11 mouse cellular contexts compared by ENCODE assay signal in genomic region chr1:105925617-105926370, GRCm38 (mm10).
DNase-seq lines count a peak whose midpoint lies in the region; ATAC-seq and TF ChIP-seq lines count a peak whose summit lies in the region.
"Had no signal": no experiment of that assay in that cellular context is flagged by ENCODE, and none has a peak within 500 bp of the region (broad histone marks: within the 10 kb centered on the region; RNA-seq: fewer than 3 reads in every experiment).

No protein-coding gene starts in this region.

- no peaks in the 10 kb centered on the region for H3K79me2 ChIP-seq in macrophage (ENCODE audit: inconsistent target)

- no peak overlapping the region for H3K4me2 ChIP-seq in stomach, postnatal 0 days (replicated peaks; ENCODE audit: low read depth)

- peaks cover 6% of the 10 kb centered on the region; the same call in 1 of the 2 replicates for H3K4me1 ChIP-seq in brown adipose tissue, adult 24 weeks (ENCODE audit: control insufficient read depth, insufficient read depth, insufficient read length, low read length)
- no peaks in the 10 kb centered on the region for H3K4me1 ChIP-seq in stomach, postnatal 0 days (replicated peaks; ENCODE audit: control insufficient read depth, insufficient read depth)
- H3K4me1 ChIP-seq: forebrain, embryonic 10.5 days; hindbrain, embryonic 10.5 days had no signal

- no peaks in the 10 kb centered on the region for H3K36me3 ChIP-seq in macrophage (ENCODE audit: inconsistent target)
- H3K36me3 ChIP-seq in stomach, postnatal 0 days (ENCODE audit: control insufficient read depth, insufficient read depth, low read length) = no peaks in the 10 kb centered on the region
- H3K36me3 ChIP-seq: forebrain, embryonic 10.5 days; hindbrain, embryonic 10.5 days had no signal

- no peaks in the 10 kb centered on the region for H3K9me3 ChIP-seq in stomach, postnatal 0 days (ENCODE audit: control insufficient read depth, low read length)
- H3K9me3 ChIP-seq: forebrain, embryonic 10.5 days; hindbrain, embryonic 10.5 days had no signal

- peak; percentile 63 to 91 for DNase-seq in adrenal gland, adult (ENCODE audit: inconsistent age in 2 of 2, low spot score in 1 of 2)
- no peak for DNase-seq in adrenal gland, postnatal 4 days (ENCODE audit: low spot score in 2 of 2)
- DNase-seq in kidney, postnatal 36 days = peak; percentile 11 to 19
- DNase-seq in kidney, postnatal 4 days = no peak
- DNase-seq in B cell, adult 2 months = no peak
- DNase-seq in stomach, postnatal 0 days (ENCODE audit: low spot score) = no peak
- DNase-seq: gastrocnemius, postnatal 14 days had no signal

- no peak for TF ChIP-seq CTCF in stomach, postnatal 0 days (IDR thresholded peaks at IDR 0.05; ENCODE audit: low read depth)

- no peak overlapping the region for H3K4me3 ChIP-seq in brown adipose tissue, adult 24 weeks (ENCODE audit: insufficient read depth, low read depth, low read length)
- no peak overlapping the region for H3K4me3 ChIP-seq in macrophage (ENCODE audit: inconsistent target)
- no peak overlapping the region for H3K4me3 ChIP-seq in stomach, postnatal 0 days (ENCODE audit: low read depth, low read length)
- H3K4me3 ChIP-seq: forebrain, embryonic 10.5 days; hindbrain, embryonic 10.5 days had no signal

- H3K27ac ChIP-seq in brown adipose tissue, adult 24 weeks (replicated peaks; ENCODE audit: low read depth, low read length) = peak overlapping the region; percentile 76
- H3K27ac ChIP-seq in macrophage = peak overlapping the region; percentile 66
- no peak overlapping the region for H3K27ac ChIP-seq in stomach, postnatal 0 days (replicated peaks)
- H3K27ac ChIP-seq: forebrain, embryonic 10.5 days; hindbrain, embryonic 10.5 days had no signal

- 77% methylated on average over 3 of the region's 3 CpGs for WGBS in macrophage (ENCODE audit: missing documents)
- WGBS in stomach, postnatal 0 days = 49% methylated on average over 3 of the region's 3 CpGs

- no peak overlapping the region for H3K9ac ChIP-seq in stomach, postnatal 0 days (ENCODE audit: low read length)

- H3K27me3 ChIP-seq in stomach, postnatal 0 days (ENCODE audit: control insufficient read depth, insufficient read depth, low read length) = no peaks in the 10 kb centered on the region

- no peak for ATAC-seq in stomach, postnatal 0 days (ENCODE audit: low FRiP score, low TSS enrichment)

- TF ChIP-seq EP300 in stomach, postnatal 0 days (optimal IDR thresholded peaks at IDR 0.05) = no peak

Comparison
In these comparisons a context has a peak if more than half of its experiments do, and no peak if none do; other contexts are left out.
1. DNase-seq: peak in adrenal gland, adult (2 of 2) and kidney, postnatal 36 days (2 of 2); none in adrenal gland, postnatal 4 days (0 of 2), kidney, postnatal 4 days (0 of 2), B cell, adult 2 months (0 of 2) and stomach, postnatal 0 days (single experiment).